Mouse (Mus musculus) liver, embryonic 14.5 days (tissue): ENCODE data around the gene Gria1. TPM values are rescaled to one million over a fixed set of nuclear protein-coding genes. Genes with fewer than 3 reads are reported as not detected.
A peak's percentile ranks its signal among the peaks of the same experiment; 100 is the strongest.

Source experiments
- ATAC-seq: fragments of 200-750 bp; cut with Nextera tagmentation; 2 replicates; pipeline ENCODE4 v1.8.0; 2017; ENCODE audit warnings: moderate number of reproducible peaks, mild to moderate bottlenecking, moderate library complexity; ENCODE audit not compliant: insufficient read depth
- DNase-seq, 3 experiments: peaks; one replicate each; pipeline ENCODE4 v3.0.0-alpha.2; 2012 to 2013; ENCODE audit warnings: low read depth in 3 of 3, low spot score in 3 of 3
- H3K27ac ChIP-seq: fragments of 300-500 bp; sonication (generic); 2 replicates; pipeline ENCODE4 v1.5.1; 2014; ENCODE audit warnings: moderate library complexity, mild to moderate bottlenecking, control low read depth, inconsistent platforms
- H3K27me3 ChIP-seq: fragments of 300-500 bp; sonication (generic); 2 replicates; pipeline ENCODE4 v1.6.1; 2014; ENCODE audit warnings: mild to moderate bottlenecking, low read length, moderate library complexity; ENCODE audit not compliant: control insufficient read depth, insufficient read depth
- H3K36me3 ChIP-seq: fragments of 300-500 bp; sonication (generic); replicated peaks from 2 replicates; pipeline ENCODE4 v1.6.1; 2014; ENCODE audit warnings: low read depth; ENCODE audit not compliant: control insufficient read depth, insufficient read depth
- H3K4me1 ChIP-seq, 2 experiments: fragments of 200-500 bp in 1 of 2; fragments of 300-500 bp in 1 of 2; sonication (generic) in 1 of 2; replicated peaks; 2 replicates each; pipeline ENCODE4 v1.6.1; 2012 to 2014; ENCODE audit warnings: antibody characterized with exemption in 1 of 2, inconsistent platforms in 1 of 2, low read length in 1 of 2; ENCODE audit not compliant: control insufficient read depth in 2 of 2, insufficient read depth in 2 of 2
- H3K4me2 ChIP-seq: fragments of 300-500 bp; sonication (generic); 2 replicates; pipeline ENCODE4 v1.6.1; 2014; ENCODE audit warnings: low read depth, mild to moderate bottlenecking, control low read depth, moderate library complexity
- H3K4me3 ChIP-seq, 2 experiments: fragments of 200-500 bp in 1 of 2; fragments of 300-500 bp in 1 of 2; sonication (generic) in 1 of 2; 2 replicates each; pipeline ENCODE4 v1.5.1; 2012 to 2014; ENCODE audit warnings: low read depth in 2 of 2, low read length in 2 of 2, mild to moderate bottlenecking in 2 of 2, control low read depth in 1 of 2, inconsistent platforms in 1 of 2, moderate library complexity in 1 of 2; ENCODE audit not compliant: insufficient read depth in 1 of 2
- H3K9ac ChIP-seq: fragments of 300-500 bp; sonication (generic); replicated peaks from 2 replicates; pipeline ENCODE4 v1.6.1; 2014; ENCODE audit warnings: mild to moderate bottlenecking, control low read depth, moderate library complexity
- H3K9me3 ChIP-seq: fragments of 300-500 bp; sonication (generic); 2 replicates; pipeline ENCODE4 v1.6.1; 2016; ENCODE audit warnings: low read length, mixed read lengths; ENCODE audit not compliant: control insufficient read depth
- CTCF ChIP-seq: IDR thresholded peaks from 2 replicates; pipeline ENCODE4 v1.5.1; 2016; ENCODE audit warnings: antibody characterized with exemption, low read depth, control low read depth
- EP300 ChIP-seq: IDR thresholded peaks from 2 replicates; pipeline ENCODE4 v1.6.1; 2016; ENCODE audit warnings: antibody characterized with exemption, low read depth
- WGBS: fragments of 180-500 bp; shearing (Covaris S2); extraction: QIAGEN DNeasy Blood & Tissue Kit; methylation state at CpG from one replicate; pipeline ENCODE4 v1.1.7; 2014; ENCODE audit not compliant: insufficient replicate concordance; 5-methylcytosine and 5-hydroxymethylcytosine counted together
- polyA plus RNA-seq, 2 experiments: library from polyadenylated mRNA; depleted of rRNA in 1 of 2; stranded (reverse) in 1 of 2; unstranded in 1 of 2; fragments of >200 nt; fragmentation: Nextera tagmentation in 1 of 2; extraction: Ambion mirVana in 1 of 2; gene quantifications; 2 replicates each; pipeline versions ENCODE4 v1.2.1 to v1.2.3; 2012 to 2014

Gene Gria1
- polyA plus RNA-seq, 2 experiments: 0.04 to 0.06 TPM

DNA sequence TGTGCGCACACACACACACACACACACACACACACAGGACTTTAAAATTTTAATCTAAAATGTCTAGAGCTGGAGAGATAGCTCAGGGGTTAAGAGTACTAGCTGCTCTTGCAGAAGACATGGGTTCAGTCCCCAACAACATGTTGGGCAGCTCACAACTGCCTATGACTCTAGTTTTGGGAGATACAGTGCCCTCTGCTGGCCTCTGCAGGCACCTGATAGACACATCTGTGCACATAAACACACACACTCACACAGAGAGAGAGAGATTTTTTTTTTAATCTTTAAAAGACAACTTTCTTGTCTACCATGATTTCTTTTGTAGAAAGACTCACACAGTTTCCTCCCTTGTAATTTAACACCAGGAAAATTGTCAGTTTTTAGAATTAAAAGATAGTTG, 292.4 kb downstream of the Gria1 start:
- 83% methylated on average over 1 of the region's 1 CpGs for WGBS
- DNase-seq (no peak), ATAC-seq (no peak)
- no peaks in the 10 kb centered on the region for H3K27me3 ChIP-seq
- H3K4me1 ChIP-seq: no peaks in the 10 kb centered on the region
- no peak overlapping the region for H3K27ac ChIP-seq
- H3K9ac ChIP-seq: no peak overlapping the region
- H3K36me3 ChIP-seq: no peaks in the 10 kb centered on the region
- no peaks in the 10 kb centered on the region for H3K9me3 ChIP-seq
- H3K4me2 ChIP-seq: no peak overlapping the region
- TF ChIP-seq EP300: no peak
- 0 out of 2 replicates have a peak, but pooled peaks have one; percentile 5 for TF ChIP-seq CTCF
- no peak overlapping the region for H3K4me3 ChIP-seq

GRCm38 (mm10) chr11:57306116-57306515, 294.9 kb downstream of the Gria1 start:
- H3K9me3 ChIP-seq: no peaks in the 10 kb centered on the region
- no peaks in the 10 kb centered on the region for H3K27me3 ChIP-seq
- no peaks in the 10 kb centered on the region for H3K36me3 ChIP-seq
- no peak overlapping the region for H3K27ac ChIP-seq
- TF ChIP-seq CTCF (no peak), EP300 (no peak)
- no peak overlapping the region for H3K4me3 ChIP-seq
- WGBS: 52% methylated on average over 2 of the region's 2 CpGs
- DNase-seq: no peak
- H3K4me1 ChIP-seq: no peaks in the 10 kb centered on the region
- ATAC-seq: no peak
- H3K9ac ChIP-seq: no peak overlapping the region
- H3K4me2 ChIP-seq: no peak overlapping the region

- H3K4me3 ChIP-seq: no peak overlapping the region
Measured at GRCm38 (mm10) chr11:57306892-57307291, 295.7 kb downstream of the Gria1 start.

GRCm38 (mm10) chr11:57317063-57317462, 305.9 kb downstream of the Gria1 start:
- no peaks in the 10 kb centered on the region for H3K9me3 ChIP-seq

More at GRCm38 (mm10) chr11:57306892-57307291, 295.7 kb downstream of the Gria1 start:
- WGBS: 68% methylated on average over 1 of the region's 1 CpGs
- H3K4me2 ChIP-seq: no peak overlapping the region
- no peaks in the 10 kb centered on the region for H3K36me3 ChIP-seq
- H3K9me3 ChIP-seq: no peaks in the 10 kb centered on the region
- H3K27me3 ChIP-seq: no peaks in the 10 kb centered on the region
- DNase-seq: no peak
- no peak for TF ChIP-seq CTCF
- TF ChIP-seq EP300: no peak
- ATAC-seq: no peak
- H3K4me1 ChIP-seq: no peaks in the 10 kb centered on the region
- H3K27ac ChIP-seq: no peak overlapping the region
- no peak overlapping the region for H3K9ac ChIP-seq

DNA sequence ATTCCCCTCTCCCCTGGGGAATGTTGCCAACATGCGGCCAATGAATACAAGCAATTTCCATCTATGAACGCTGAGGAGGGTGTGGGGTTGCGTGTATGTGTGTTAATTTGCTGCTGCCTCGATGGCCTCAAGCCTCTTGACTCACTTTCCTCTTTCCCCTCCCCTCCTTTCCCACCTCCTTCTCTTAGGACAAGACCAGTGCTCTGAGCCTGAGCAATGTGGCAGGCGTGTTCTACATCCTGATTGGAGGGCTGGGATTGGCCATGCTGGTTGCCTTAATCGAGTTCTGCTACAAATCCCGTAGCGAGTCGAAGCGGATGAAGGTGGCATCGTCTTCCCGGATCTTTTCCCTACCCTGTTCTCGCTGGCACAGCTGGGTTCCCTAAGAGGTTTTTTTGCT, 306.3 kb downstream of the Gria1 start:
- H3K9ac ChIP-seq: no peak overlapping the region
- no peaks in the 10 kb centered on the region for H3K27me3 ChIP-seq
- H3K27ac ChIP-seq: no peak overlapping the region
- no peaks in the 10 kb centered on the region for H3K36me3 ChIP-seq
- no peak for ATAC-seq
- WGBS: 71% methylated on average over 13 of the region's 13 CpGs
- DNase-seq: no peak
- no peak for TF ChIP-seq EP300
- TF ChIP-seq CTCF: no peak
- no peaks in the 10 kb centered on the region for H3K9me3 ChIP-seq
- H3K4me1 ChIP-seq: no peaks in the 10 kb centered on the region
- H3K4me2 ChIP-seq: no peak overlapping the region
- H3K4me3 ChIP-seq: no peak overlapping the region

More at GRCm38 (mm10) chr11:57317063-57317462, 305.9 kb downstream of the Gria1 start:
- ATAC-seq (no peak), DNase-seq (no peak)
- H3K27ac ChIP-seq: no peak overlapping the region
- no peaks in the 10 kb centered on the region for H3K27me3 ChIP-seq
- no peak overlapping the region for H3K9ac ChIP-seq
- 50% methylated on average over 3 of the region's 3 CpGs for WGBS
- no peak overlapping the region for H3K4me2 ChIP-seq
- no peaks in the 10 kb centered on the region for H3K36me3 ChIP-seq
- no peak overlapping the region for H3K4me3 ChIP-seq
- TF ChIP-seq EP300 (no peak), CTCF (no peak)
- no peaks in the 10 kb centered on the region for H3K4me1 ChIP-seq
